8 mouse cellular contexts compared by ENCODE assay signal in genomic region chr4:132421556-132421922, GRCm38 (mm10). TPM values are rescaled to one million over a fixed set of nuclear protein-coding genes. Genes with fewer than 3 reads are reported as not detected.
DNase-seq lines count a peak whose midpoint lies in the region; ATAC-seq and TF ChIP-seq lines count a peak whose summit lies in the region.

No protein-coding gene starts in this region.

- no peaks in the 10 kb centered on the region for H3K27me3 ChIP-seq in heart, postnatal 0 days (ENCODE audit: control insufficient read depth, insufficient read depth, low read length)
- no peaks in the 10 kb centered on the region for H3K27me3 ChIP-seq in MEL (ENCODE audit: control insufficient read depth in 1 of 2, insufficient read depth in 2 of 2, low read length in 2 of 2)
- no peaks in the 10 kb centered on the region for H3K27me3 ChIP-seq in forebrain, embryonic 11.5 days (ENCODE audit: control insufficient read depth, insufficient read depth, low read length)
- no peaks in the 10 kb centered on the region for H3K27me3 ChIP-seq in liver, embryonic 12.5 days (replicated peaks)

- H3K9ac ChIP-seq in heart, postnatal 0 days (replicated peaks; ENCODE audit: low read depth, low read length) = peak overlapping the region; percentile 86
- H3K9ac ChIP-seq in MEL (ENCODE audit: control insufficient read depth, low read depth, low read length, poor library complexity, severe bottlenecking) = peak overlapping the region; percentile 99
- H3K9ac ChIP-seq in forebrain, embryonic 11.5 days (ENCODE audit: low read length) = peak overlapping the region; percentile 89
- peak overlapping the region; percentile 97 for H3K9ac ChIP-seq in liver, embryonic 12.5 days

- no peak for TF ChIP-seq CTCF in heart, postnatal 0 days (IDR thresholded peaks at IDR 0.05; ENCODE audit: low read depth)
- TF ChIP-seq CTCF in MEL (IDR thresholded peaks at IDR 0.05 in 2 of 3, conservative IDR thresholded peaks at IDR 0.05 in 1 of 3; ENCODE audit: control insufficient read depth in 1 of 3, insufficient read depth in 1 of 3, low read depth in 2 of 3, low read length in 3 of 3, poor library complexity in 1 of 3, severe bottlenecking in 1 of 3) = no peak

- intact Hi-C loops in left cerebral cortex, postnatal 4 days (cut with DNase I) = no loop called here

- under 1% methylated on average over 12 of the region's 13 CpGs for WGBS in heart, postnatal 0 days
- WGBS in forebrain, embryonic 11.5 days = 0% methylated on average over 11 of the region's 13 CpGs
- 1% methylated on average over 8 of the region's 13 CpGs for WGBS in liver, embryonic 12.5 days (ENCODE audit: insufficient replicate concordance)

- peak overlapping the region; percentile 72 for H3K4me2 ChIP-seq in heart, postnatal 0 days (ENCODE audit: low read depth, low read length)
- H3K4me2 ChIP-seq in forebrain, embryonic 11.5 days (ENCODE audit: low read depth, low read length, severe bottlenecking) = peak overlapping the region; percentile 57
- peak overlapping the region; percentile 86 for H3K4me2 ChIP-seq in liver, embryonic 12.5 days

- H3K27ac ChIP-seq in heart, postnatal 0 days (ENCODE audit: low read depth) = peak overlapping the region; percentile 97
- H3K27ac ChIP-seq in MEL (ENCODE audit: control insufficient read depth, low read depth, low read length) = peak overlapping the region; percentile 89
- H3K27ac ChIP-seq in forebrain, embryonic 11.5 days (ENCODE audit: low read depth, low read length) = peak overlapping the region; percentile 98
- peak overlapping the region; percentile 97 for H3K27ac ChIP-seq in liver, embryonic 12.5 days

- peaks cover 28% of the 10 kb centered on the region for H3K79me2 ChIP-seq in MEL (ENCODE audit: control insufficient read depth, insufficient read depth, low read length, poor library complexity)

- H3K4me3 ChIP-seq in heart, postnatal 0 days (ENCODE audit: low read depth, low read length) = peak overlapping the region; percentile 83
- H3K4me3 ChIP-seq in MEL (ENCODE audit: control insufficient read depth in 1 of 2, insufficient read depth in 1 of 2, low read depth in 2 of 2, low read length in 2 of 2) = peak overlapping the region; percentile 78 to 99
- H3K4me3 ChIP-seq in forebrain, embryonic 11.5 days (ENCODE audit: low read depth, low read length) = peak overlapping the region; percentile 81
- peak overlapping the region; percentile 90 for H3K4me3 ChIP-seq in liver, embryonic 12.5 days

- no peak for ATAC-seq in heart, postnatal 0 days (ENCODE audit: insufficient read depth, low read depth)
- ATAC-seq in forebrain, embryonic 11.5 days (replicated peaks; ENCODE audit: low FRiP score) = no peak
- no peak for ATAC-seq in liver, embryonic 12.5 days

- no peaks in the 10 kb centered on the region for H3K9me3 ChIP-seq in heart, postnatal 0 days (replicated peaks; ENCODE audit: control insufficient read depth, low read length)
- no peaks in the 10 kb centered on the region for H3K9me3 ChIP-seq in MEL (replicated peaks; ENCODE audit: insufficient read depth, low read length)
- H3K9me3 ChIP-seq in forebrain, embryonic 11.5 days (ENCODE audit: control insufficient read depth, low read length) = no peaks in the 10 kb centered on the region
- no peaks in the 10 kb centered on the region for H3K9me3 ChIP-seq in liver, embryonic 12.5 days (replicated peaks)

- peak; percentile 24 for DNase-seq in heart, postnatal 0 days (ENCODE audit: low spot score)
- no peak for DNase-seq in heart, postnatal 4 days
- no peak for DNase-seq in MEL (ENCODE audit: low read depth, low spot score)
- peak; percentile 64 for DNase-seq in forebrain, embryonic 11.5 days (ENCODE audit: low spot score)
- peak; percentile 51 for DNase-seq in testis, postnatal 10 days (ENCODE audit: low spot score)
- DNase-seq in left cerebral cortex, postnatal 4 days = no peak
- no peak for DNase-seq in right cerebral cortex, postnatal 10 days (ENCODE audit: low spot score in 2 of 2)

- no peaks in the 10 kb centered on the region for H3K36me3 ChIP-seq in heart, postnatal 0 days (replicated peaks; ENCODE audit: control insufficient read depth, insufficient read depth, low read length)
- peaks cover 0 to 14% of the 10 kb centered on the region in 2 experiments; a peak in 2 of 4 replicates for H3K36me3 ChIP-seq in MEL (ENCODE audit: control insufficient read depth in 1 of 2, insufficient read depth in 2 of 2, low read length in 2 of 2)
- no peaks in the 10 kb centered on the region for H3K36me3 ChIP-seq in forebrain, embryonic 11.5 days (ENCODE audit: control insufficient read depth, insufficient read depth, low read length)
- H3K36me3 ChIP-seq in liver, embryonic 12.5 days = no peaks in the 10 kb centered on the region

- TF ChIP-seq EP300 in heart, postnatal 0 days (IDR thresholded peaks at IDR 0.05; ENCODE audit: low read depth) = no peak
- no peak for TF ChIP-seq EP300 in MEL (IDR thresholded peaks at IDR 0.05; ENCODE audit: low read depth in 1 of 2, low read length in 2 of 2)

- TF ChIP-seq RAD21 in MEL (IDR thresholded peaks at IDR 0.05; ENCODE audit: low read depth, low read length) = no peak

- peaks cover 23% of the 10 kb centered on the region; the same call in 1 of the 2 replicates for H3K4me1 ChIP-seq in heart, postnatal 0 days (ENCODE audit: control insufficient read depth, insufficient read depth)
- H3K4me1 ChIP-seq in MEL (ENCODE audit: control insufficient read depth in 1 of 2, insufficient read depth in 2 of 2, low read length in 2 of 2) = peaks cover 10 to 12% of the 10 kb centered on the region in 2 experiments
- peaks cover 5% of the 10 kb centered on the region; the same call in 1 of the 2 replicates for H3K4me1 ChIP-seq in forebrain, embryonic 11.5 days (replicated peaks; ENCODE audit: control insufficient read depth, insufficient read depth, low read length)
- peaks cover 58% of the 10 kb centered on the region for H3K4me1 ChIP-seq in liver, embryonic 12.5 days

- no peak for TF ChIP-seq POLR2A in MEL (IDR thresholded peaks at IDR 0.05; ENCODE audit: control insufficient read depth in 1 of 2, insufficient read depth in 1 of 2, low read depth in 1 of 2, low read length in 2 of 2, poor library complexity in 1 of 2)

TF ChIP-seq in MEL, 35 proteins besides CTCF, POLR2A, EP300 and RAD21:
- 0 out of 2 replicates have a peak, but pooled peaks have one; percentile 18 for TF ChIP-seq RCOR1 (IDR thresholded peaks at IDR 0.05; ENCODE audit: low read depth, low read length)
- no peak for TF ChIP-seq MAX (IDR thresholded peaks at IDR 0.05; ENCODE audit: low read length)
TF ChIP-seq in MEL: peak in this region for 1.

RNA-seq across cellular contexts. Expression of gene Phactr4, which starts 0.8 kb away (rescaled TPM):
- 4.4 and 9.5 TPM in 2 replicates for total RNA-seq in heart, postnatal 0 days (2014; rRNA removed; ENCODE audit: low replicate concordance)
- polyA plus RNA-seq in heart, postnatal 0 days (2015; fragmentation: Nextera tagmentation; extraction: Ambion mirVana) = 9.3 and 10.0 TPM in 2 replicates
- total RNA-seq in heart, postnatal 4 days (2021) = 10 to 100 TPM; 30.2 to 37.6 TPM
- total RNA-seq in MEL (2012; rRNA removed) = 5.6 and 7.2 TPM in 2 replicates
- polyA plus RNA-seq in MEL (2012; ENCODE audit: insufficient read depth in 1 of 2, insufficient read length in 2 of 2, low read depth in 1 of 2, low replicate concordance in 2 of 2, missing spikeins in 1 of 2) = 10 to 100 TPM; 28.7 to 79.5 TPM
- polyA plus RNA-seq in forebrain, embryonic 11.5 days (2014; fragmentation: Nextera tagmentation; extraction: Ambion mirVana) = 29.3 and 30.5 TPM in 2 replicates
- 14.4 and 14.5 TPM in 2 replicates for polyA plus RNA-seq in liver, embryonic 12.5 days (2016; fragmentation: Nextera tagmentation; extraction: Ambion mirVana)
- total RNA-seq in left cerebral cortex, postnatal 4 days (2021) = 10 to 100 TPM in 1 of 2 experiments, 1 to 10 TPM in 1; 9.3 to 11.5 TPM

RNA-seq across cellular contexts. Expression of gene Med18, which starts 42.2 kb away (rescaled TPM):
- 6.6 TPM in 2 replicates for total RNA-seq in heart, postnatal 0 days (2014; rRNA removed; ENCODE audit: low replicate concordance)
- 10.2 TPM in 2 replicates for polyA plus RNA-seq in heart, postnatal 0 days (2015; fragmentation: Nextera tagmentation; extraction: Ambion mirVana)
- total RNA-seq in heart, postnatal 4 days (2021) = 10 to 100 TPM; 10.3 to 11.0 TPM
- 26.8 and 32.9 TPM in 2 replicates for total RNA-seq in MEL (2012; rRNA removed)
- polyA plus RNA-seq in MEL (2012; ENCODE audit: insufficient read depth in 1 of 2, insufficient read length in 2 of 2, low read depth in 1 of 2, low replicate concordance in 2 of 2, missing spikeins in 1 of 2) = 10 to 100 TPM in 1 of 2 experiments, not detected in 1; 13.4 TPM
- 27.2 and 31.8 TPM in 2 replicates for polyA plus RNA-seq in forebrain, embryonic 11.5 days (2014; fragmentation: Nextera tagmentation; extraction: Ambion mirVana)
- 19.4 and 21.2 TPM in 2 replicates for polyA plus RNA-seq in liver, embryonic 12.5 days (2016; fragmentation: Nextera tagmentation; extraction: Ambion mirVana)
- 10 to 100 TPM; 10.0 to 12.2 TPM for total RNA-seq in left cerebral cortex, postnatal 4 days (2021)

Comparison
In these comparisons a context has a peak if more than half of its experiments do, and no peak if none do; other contexts are left out.
1. DNase-seq: peak in heart, postnatal 0 days (single experiment), forebrain, embryonic 11.5 days (single experiment) and testis, postnatal 10 days (single experiment); none in heart, postnatal 4 days (single experiment), MEL (single experiment), left cerebral cortex, postnatal 4 days (single experiment) and right cerebral cortex, postnatal 10 days (0 of 2).
2. Peak in every context shown above with its lines, with median percentiles within 50 percentile points of each other: H3K27ac ChIP-seq, H3K4me2 ChIP-seq, H3K4me3 ChIP-seq and H3K9ac ChIP-seq.